Mouse (Mus musculus) thymus, adult 2 months (tissue): ENCODE measurements around the gene Cacna1e. TPM values are rescaled to one million over a fixed set of nuclear protein-coding genes. Genes with fewer than 3 reads are reported as not detected.

Experiments used
- DNase-seq: peaks from one replicate; pipeline ENCODE4 v3.0.0; 2021
- H3K27ac ChIP-seq: fragments of 200-500 bp; 2 replicates; pipeline ENCODE4 v1.5.1; 2012; ENCODE audit warnings: low read length, control low read depth; ENCODE audit not compliant: control insufficient read depth, insufficient read depth
- H3K27me3 ChIP-seq: fragments of 200-500 bp; 2 replicates; pipeline ENCODE4 v1.6.1; 2012; ENCODE audit warnings: mild to moderate bottlenecking, low read length, moderate library complexity, mixed read lengths; ENCODE audit not compliant: control insufficient read depth, insufficient read depth
- H3K36me3 ChIP-seq: fragments of 200-500 bp; 2 replicates; pipeline ENCODE4 v1.6.1; 2012; ENCODE audit warnings: mild to moderate bottlenecking, low read length, moderate library complexity; ENCODE audit not compliant: control insufficient read depth, insufficient read depth
- H3K4me1 ChIP-seq: fragments of 200-500 bp; replicated peaks from 2 replicates; pipeline ENCODE4 v1.6.1; 2012; ENCODE audit warnings: low read length; ENCODE audit not compliant: control insufficient read depth, insufficient read depth
- H3K4me3 ChIP-seq: fragments of 200-500 bp; 2 replicates; pipeline ENCODE4 v1.5.1; 2012; ENCODE audit warnings: mild to moderate bottlenecking, low read length, control low read depth, moderate library complexity; ENCODE audit not compliant: control insufficient read depth, insufficient read depth
- CTCF ChIP-seq: fragments of 200-500 bp; IDR thresholded peaks from 2 replicates; pipeline ENCODE4 v1.5.1; 2012; ENCODE audit warnings: mild to moderate bottlenecking, control low read depth, low read length, moderate library complexity, borderline replicate concordance; ENCODE audit not compliant: control insufficient read depth, poor library complexity, insufficient read depth; ENCODE audit errors: extremely low read depth
- POLR2A ChIP-seq: fragments of 200-500 bp; IDR thresholded peaks from 2 replicates; pipeline ENCODE4 v1.6.1; 2012; ENCODE audit warnings: mild to moderate bottlenecking, low read length, control low read depth, moderate library complexity; ENCODE audit not compliant: control insufficient read depth, poor library complexity, insufficient read depth; ENCODE audit errors: extremely low read depth
- WGBS: fragments of 180-500 bp; shearing (Covaris S2); methylation state at CpG from one replicate; pipeline ENCODE4 v1.1.7; 2018; 5-methylcytosine and 5-hydroxymethylcytosine counted together
- polyA plus RNA-seq: library from polyadenylated mRNA; depleted of rRNA; stranded (reverse); fragments of >200 nt; gene quantifications from 2 replicates; pipeline ENCODE4 v1.2.3, GENCODE M21; 2012

Cacna1e gene
- polyA plus RNA-seq, 1 experiment: 11.8 TPM

GRCm38 (mm10) chr1:154748531-154748930, 135.8 kb downstream of the Cacna1e start:
- no peak overlapping the region for H3K4me3 ChIP-seq
- no peaks in the 10 kb centered on the region for H3K4me1 ChIP-seq
- no peak for TF ChIP-seq POLR2A
- TF ChIP-seq CTCF: no peak
- no peak for DNase-seq
- no peaks in the 10 kb centered on the region for H3K27me3 ChIP-seq
- H3K36me3 ChIP-seq: no peaks in the 10 kb centered on the region
- H3K27ac ChIP-seq: no peak overlapping the region
- 76% methylated on average over 3 of the region's 3 CpGs for WGBS

GRCm38 (mm10) chr1:154745241-154745640, 139.1 kb downstream of the Cacna1e start:
- Histone ChIP-seq H3K4me3 (no peak overlapping the region), H3K36me3 (no peaks in the 10 kb centered on the region), H3K27me3 (no peaks in the 10 kb centered on the region), H3K4me1 (no peaks in the 10 kb centered on the region), H3K27ac (no peak overlapping the region)
- TF ChIP-seq CTCF (no peak), POLR2A (no peak)
- 90% methylated on average over 6 of the region's 6 CpGs for WGBS
- no peak for DNase-seq

GRCm38 (mm10) chr1:154730411-154730961, 153.8 kb downstream of the Cacna1e start:
- Histone ChIP-seq H3K4me3 (no peak overlapping the region), H3K36me3 (no peaks in the 10 kb centered on the region), H3K4me1 (no peaks in the 10 kb centered on the region), H3K27ac (no peak overlapping the region), H3K27me3 (peaks cover 7% of the 10 kb centered on the region; the same call in 1 of the 2 replicates)
- 82% methylated on average over 7 of the region's 7 CpGs for WGBS
- DNase-seq: no peak
- TF ChIP-seq CTCF (no peak), POLR2A (no peak)

- H3K27me3 ChIP-seq: peaks cover 10% of the 10 kb centered on the region; the same call in 1 of the 2 replicates
- DNase-seq: peak; percentile 40
- 55% methylated on average over 6 of the region's 6 CpGs for WGBS
- TF ChIP-seq CTCF (no peak), POLR2A (no peak)
- no peak overlapping the region for H3K27ac ChIP-seq
- H3K36me3 ChIP-seq: no peaks in the 10 kb centered on the region
- no peak overlapping the region for H3K4me3 ChIP-seq
- H3K4me1 ChIP-seq: no peaks in the 10 kb centered on the region
These were observed 154.9 kb downstream of the Cacna1e start for GRCm38 (mm10) chr1:154729269-154729980.

- H3K36me3 ChIP-seq: no peaks in the 10 kb centered on the region
- no peaks in the 10 kb centered on the region for H3K4me1 ChIP-seq
- peaks cover 10% of the 10 kb centered on the region; the same call in 1 of the 2 replicates for H3K27me3 ChIP-seq
- 36% methylated on average over 5 of the region's 5 CpGs for whole genome bisulfite sequencing
- no peak for TF ChIP-seq POLR2A
- no peak for TF ChIP-seq CTCF
- DNase-seq: no peak
- H3K27ac ChIP-seq: no peak overlapping the region
- no peak overlapping the region for H3K4me3 ChIP-seq
These were observed 155.6 kb downstream of the Cacna1e start for GRCm38 (mm10) chr1:154728682-154729081.

GRCm38 (mm10) chr1:154727696-154728095, 156.6 kb downstream of the Cacna1e start:
- peaks cover 10% of the 10 kb centered on the region; the same call in 1 of the 2 replicates for H3K27me3 ChIP-seq
- H3K36me3 ChIP-seq: no peaks in the 10 kb centered on the region
- no peaks in the 10 kb centered on the region for H3K4me1 ChIP-seq
- WGBS: 80% methylated on average over 8 of the region's 8 CpGs
- H3K27ac ChIP-seq: no peak overlapping the region
- TF ChIP-seq CTCF (no peak), POLR2A (no peak)
- DNase-seq: no peak
- H3K4me3 ChIP-seq: no peak overlapping the region
